Mouse (Mus musculus) lung, adult 18-20 months (tissue): Measurements from ENCODE around the gene Rsph6a.
"Not testable (repeated sequence)": the region's sequence is repeated elsewhere in the genome, so short reads cannot be mapped to it uniquely, and the experiment has no call there.

Experiments
- DNase-seq, 2 experiments: peaks; one replicate each; pipeline ENCODE4 v3.0.0; 2022; ENCODE audit warnings: mixed read lengths in 2 of 2

Gene Rsph6a

GRCm38 (mm10) chr7:19048006-19048527 lies 6.4 kb upstream of the Rsph6a start:
- DNase-seq = no peak

GRCm38 (mm10) chr7:19049252-19049651 lies 5.2 kb upstream of the Rsph6a start:
- DNase-seq = no peak

GRCm38 (mm10) chr7:19050172-19050571 lies 4.3 kb upstream of the Rsph6a start:
- DNase-seq = no peak

- DNase-seq = peak; percentile 19 to 21
These were observed 3.3 kb upstream of the Rsph6a start for GRCm38 (mm10) chr7:19051161-19051560.

- no peak for DNase-seq
These were observed 1.9 kb upstream of the Rsph6a start for GRCm38 (mm10) chr7:19052345-19053135.

- DNase-seq = no peak
These were observed 1.4 kb upstream of the Rsph6a start for GRCm38 (mm10) chr7:19053136-19053532.

- no peak for DNase-seq
These were observed 237 bp downstream of the Rsph6a start for GRCm38 (mm10) chr7:19054777-19055076.

- no peak for DNase-seq
These were observed 618 bp downstream of the Rsph6a start for GRCm38 (mm10) chr7:19055108-19055507.

- DNase-seq = no peak
These were observed 2.9 kb downstream of the Rsph6a start for GRCm38 (mm10) chr7:19057405-19057804.

GRCm38 (mm10) chr7:19065896-19066295 lies 11.4 kb downstream of the Rsph6a start:
- DNase-seq = no peak

GRCm38 (mm10) chr7:19067063-19067462 lies 12.6 kb downstream of the Rsph6a start:
- DNase-seq = no peak

- no peak for DNase-seq
These were observed 13.4 kb downstream of the Rsph6a start for GRCm38 (mm10) chr7:19067935-19068334.

GRCm38 (mm10) chr7:19068707-19069106 lies 14.2 kb downstream of the Rsph6a start:
- peak; percentile 64 to 69 for DNase-seq

- no peak for DNase-seq
These were observed 15.0 kb downstream of the Rsph6a start for GRCm38 (mm10) chr7:19069500-19069899.

- not testable (repeated sequence) for DNase-seq
These were observed 16.5 kb downstream of the Rsph6a start for GRCm38 (mm10) chr7:19071024-19071423.

GRCm38 (mm10) chr7:19073504-19073903 lies 19.0 kb downstream of the Rsph6a start:
- no peak for DNase-seq

GRCm38 (mm10) chr7:19074494-19074893 lies 20.0 kb downstream of the Rsph6a start:
- no peak for DNase-seq

- DNase-seq = no peak
These were observed 20.7 kb downstream of the Rsph6a start for GRCm38 (mm10) chr7:19075231-19075630.

- DNase-seq = peak; percentile 96 to 97
These were observed 21.5 kb downstream of the Rsph6a start, which contains the start of gene Dmwd for GRCm38 (mm10) chr7:19075723-19076585. Gene Dmwd (plus strand): TSS chr7:19076227.

- DNase-seq = no peak
These were observed 22.1 kb downstream of the Rsph6a start for GRCm38 (mm10) chr7:19076586-19076991.

- peak; percentile 51 to 71 for DNase-seq
These were observed 23.3 kb downstream of the Rsph6a start for GRCm38 (mm10) chr7:19077761-19078160.

GRCm38 (mm10) chr7:19078732-19079131 lies 24.2 kb downstream of the Rsph6a start:
- DNase-seq = no peak

GRCm38 (mm10) chr7:19080451-19080950 lies 26.0 kb downstream of the Rsph6a start:
- no peak for DNase-seq
